Mouse (Mus musculus) ES-CJ7 (cell line): ENCODE results near the gene Tspan11.

Source experiments
- DNase-seq: peaks from one replicate; pipeline ENCODE4 v3.0.0; 2011; ENCODE audit warnings: low read depth, low spot score

The Tspan11 gene

GRCm38 (mm10) chr6:127988944-127989494, 101.6 kb downstream of the Tspan11 start:
- no peak for DNase-seq

GRCm38 (mm10) chr6:127989624-127990212, 102.3 kb downstream of the Tspan11 start:
- no peak for DNase-seq

GRCm38 (mm10) chr6:127991509-127992176, 104.3 kb downstream of the Tspan11 start:
- DNase-seq, result no peak

GRCm38 (mm10) chr6:127992993-127993392, 105.6 kb downstream of the Tspan11 start:
- DNase-seq, result no peak

- DNase-seq, result peak; percentile 47
These were observed 109.5 kb downstream of the Tspan11 start for GRCm38 (mm10) chr6:127996928-127997327.

GRCm38 (mm10) chr6:127999118-127999517, 111.7 kb downstream of the Tspan11 start:
- DNase-seq, result no peak

- DNase-seq, result no peak
These were observed 113.4 kb downstream of the Tspan11 start for GRCm38 (mm10) chr6:128000777-128001176.

GRCm38 (mm10) chr6:128001587-128001986, 114.2 kb downstream of the Tspan11 start:
- DNase-seq, result no peak

- DNase-seq, result no peak
These were observed 114.7 kb downstream of the Tspan11 start for GRCm38 (mm10) chr6:128002104-128002503.

- no peak for DNase-seq
These were observed 115.3 kb downstream of the Tspan11 start for GRCm38 (mm10) chr6:128002667-128003066.

- no peak for DNase-seq
These were observed 116.2 kb downstream of the Tspan11 start for GRCm38 (mm10) chr6:128003542-128003941.
